Mouse (Mus musculus): Measurements from ENCODE around the gene Noc3l. TPM values are rescaled to one million over a fixed set of nuclear protein-coding genes. Genes with fewer than 3 reads are reported as not detected.

Noc3l gene
- polyA plus RNA-seq, 1 experiment: 2.9 TPM

- no peak for DNase-seq (ENCODE audit: low read depth, low spot score)
- WGBS: 78% methylated on average over 3 of the region's 3 CpGs
Measured at GRCm38 (mm10) chr19:38760441-38760840, 58.6 kb downstream of the Noc3l start.

DNA sequence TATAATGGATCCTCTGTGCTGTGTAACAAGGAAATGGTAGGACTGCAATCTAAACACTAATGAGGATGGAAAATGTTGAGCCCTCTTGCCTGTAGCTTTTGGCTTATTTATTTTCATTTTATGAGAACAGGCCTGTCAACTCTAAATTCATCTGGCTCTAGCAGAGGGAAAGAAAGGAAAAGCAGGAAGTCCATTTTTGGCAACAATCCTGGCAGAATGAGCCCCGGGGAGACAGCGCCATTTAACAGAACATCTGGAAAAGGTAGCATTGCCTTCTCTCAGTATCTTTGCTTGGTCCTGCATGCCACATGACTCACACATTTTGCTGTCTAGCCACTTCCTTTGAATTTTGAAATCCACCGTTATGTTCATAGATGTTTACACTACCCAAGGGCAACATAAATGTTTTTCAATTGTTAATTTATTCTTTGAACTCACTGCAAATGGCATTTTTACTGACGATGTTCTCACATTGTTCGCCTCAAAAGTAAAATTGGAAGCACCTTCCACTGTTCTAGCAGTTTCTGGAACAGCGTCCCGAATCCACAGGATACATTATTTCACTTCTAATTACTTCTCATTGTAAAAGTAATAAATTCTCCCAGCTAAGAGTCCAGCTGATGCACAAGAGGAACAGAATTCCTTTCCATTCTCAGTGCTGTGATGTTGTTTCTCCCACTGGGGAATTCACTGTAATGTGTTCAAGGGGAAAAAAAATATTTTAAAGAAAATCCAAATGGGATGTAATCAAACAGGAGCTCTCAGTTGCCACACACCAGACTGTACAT is 60.2 kb downstream of the Noc3l start:
- WGBS: 47% methylated on average over 7 of the region's 7 CpGs
- DNase-seq (ENCODE audit: low read depth, low spot score): no peak

GRCm38 (mm10) chr19:38758056-38758455 is 61.0 kb downstream of the Noc3l start:
- no peak for DNase-seq (ENCODE audit: low read depth, low spot score)
- 73% methylated on average over 5 of the region's 5 CpGs for WGBS

GRCm38 (mm10) chr19:38757161-38757560 is 61.9 kb downstream of the Noc3l start:
- no peak for DNase-seq (ENCODE audit: low read depth, low spot score)
- WGBS: 82% methylated on average over 3 of the region's 3 CpGs

DNA sequence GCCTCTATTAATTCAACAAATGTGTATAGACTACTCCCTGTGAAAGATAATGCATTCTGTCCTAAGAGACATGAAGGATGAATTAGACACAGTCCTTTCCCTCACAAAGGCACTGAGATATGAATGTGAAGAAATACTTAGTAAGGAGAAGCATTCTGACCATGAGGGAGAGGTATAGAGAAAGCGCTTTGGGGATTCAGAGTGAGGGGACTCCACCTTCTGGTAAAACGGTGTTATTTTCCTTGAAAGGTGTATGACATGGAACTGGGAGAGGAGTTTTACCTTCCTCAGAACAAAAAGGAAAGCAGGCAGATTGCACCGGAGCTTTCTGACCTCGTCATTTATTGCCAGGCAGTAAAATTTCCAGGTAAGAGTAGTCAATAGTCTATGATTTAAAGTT is 68.8 kb downstream of the Noc3l start:
- DNase-seq (ENCODE audit: low read depth, low spot score): no peak
- 40% methylated on average over 4 of the region's 4 CpGs for WGBS

DNA sequence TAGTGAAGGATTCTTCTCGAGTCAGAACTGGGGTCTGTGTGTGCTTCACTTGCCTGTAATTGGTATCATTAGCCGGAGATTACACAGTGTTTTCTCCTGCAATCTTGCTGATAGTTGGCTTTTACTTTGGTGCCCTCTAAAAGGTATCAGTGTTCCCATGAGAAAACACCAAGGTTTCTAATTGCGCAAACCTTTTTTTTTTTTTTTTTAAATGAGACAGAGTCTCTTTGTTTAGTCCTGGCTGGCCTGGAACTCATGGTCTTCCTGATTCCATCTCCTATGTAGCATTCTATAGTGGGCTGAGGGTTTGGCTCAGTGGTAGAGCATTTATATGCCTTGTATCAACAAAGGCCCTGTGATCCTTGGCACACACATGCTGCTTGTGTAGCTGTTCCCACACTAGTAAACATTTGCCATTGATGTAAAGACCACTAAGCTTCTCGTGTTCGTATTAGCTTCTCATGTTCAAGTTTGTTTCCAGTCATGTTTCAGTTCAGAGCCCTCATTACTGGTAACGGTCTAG is 72.5 kb downstream of the Noc3l start:
- WGBS: 27% methylated on average over 6 of the region's 6 CpGs
- DNase-seq (ENCODE audit: low read depth, low spot score): no peak

GRCm38 (mm10) chr19:38745810-38746491 is 73.1 kb downstream of the Noc3l start:
- 32% methylated on average over 10 of the region's 10 CpGs for WGBS
- DNase-seq (ENCODE audit: low read depth, low spot score): no peak

DNA sequence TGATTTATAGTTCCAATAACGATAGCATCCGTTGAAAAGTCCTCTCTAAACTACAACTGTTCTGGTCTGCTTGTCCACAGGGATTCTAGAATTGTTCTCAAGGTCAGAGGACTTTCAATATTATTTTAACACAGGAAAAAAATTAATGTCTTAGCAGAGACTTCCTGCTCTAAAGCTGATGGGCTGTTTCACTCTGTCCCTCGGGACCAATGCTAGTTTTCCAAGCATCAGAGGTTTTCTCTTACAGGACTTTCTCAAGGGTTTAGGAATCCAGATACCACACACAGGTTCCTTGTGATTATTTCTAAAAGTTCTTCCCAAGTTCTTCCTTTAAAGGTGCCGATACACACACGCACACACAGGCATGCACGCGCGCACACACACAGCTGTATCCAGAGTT is 74.5 kb downstream of the Noc3l start:
- WGBS: 85% methylated on average over 8 of the region's 8 CpGs
- DNase-seq (ENCODE audit: low read depth, low spot score): no peak

Other genes starting within 250 kb of the Noc3l start
- 0.83 and 1.7 TPM in 2 replicates for gene Tbc1d12, start 17.3 kb upstream of the Noc3l start, polyA plus RNA-seq (2012; rRNA removed)
- gene Hells, start 111.7 kb upstream of the Noc3l start, polyA plus RNA-seq (2012; rRNA removed): 1.3 and 1.9 TPM in 2 replicates
- 0.93 and 13.1 TPM in 2 replicates for gene Cyp2c55, start 187.8 kb upstream of the Noc3l start, polyA plus RNA-seq (2012; rRNA removed)
- 4.4 and 57.2 TPM in 2 replicates for gene Cyp2c65, start 241.8 kb upstream of the Noc3l start, polyA plus RNA-seq (2012; rRNA removed)